Mouse (Mus musculus): Measurements from ENCODE around the gene Fbxl12. TPM values are rescaled to one million over a fixed set of nuclear protein-coding genes. Genes with fewer than 3 reads are reported as not detected.

The Fbxl12 gene
- polyA plus RNA-seq, 1 experiment from 2014 or later, result 18.9 TPM

DNA sequence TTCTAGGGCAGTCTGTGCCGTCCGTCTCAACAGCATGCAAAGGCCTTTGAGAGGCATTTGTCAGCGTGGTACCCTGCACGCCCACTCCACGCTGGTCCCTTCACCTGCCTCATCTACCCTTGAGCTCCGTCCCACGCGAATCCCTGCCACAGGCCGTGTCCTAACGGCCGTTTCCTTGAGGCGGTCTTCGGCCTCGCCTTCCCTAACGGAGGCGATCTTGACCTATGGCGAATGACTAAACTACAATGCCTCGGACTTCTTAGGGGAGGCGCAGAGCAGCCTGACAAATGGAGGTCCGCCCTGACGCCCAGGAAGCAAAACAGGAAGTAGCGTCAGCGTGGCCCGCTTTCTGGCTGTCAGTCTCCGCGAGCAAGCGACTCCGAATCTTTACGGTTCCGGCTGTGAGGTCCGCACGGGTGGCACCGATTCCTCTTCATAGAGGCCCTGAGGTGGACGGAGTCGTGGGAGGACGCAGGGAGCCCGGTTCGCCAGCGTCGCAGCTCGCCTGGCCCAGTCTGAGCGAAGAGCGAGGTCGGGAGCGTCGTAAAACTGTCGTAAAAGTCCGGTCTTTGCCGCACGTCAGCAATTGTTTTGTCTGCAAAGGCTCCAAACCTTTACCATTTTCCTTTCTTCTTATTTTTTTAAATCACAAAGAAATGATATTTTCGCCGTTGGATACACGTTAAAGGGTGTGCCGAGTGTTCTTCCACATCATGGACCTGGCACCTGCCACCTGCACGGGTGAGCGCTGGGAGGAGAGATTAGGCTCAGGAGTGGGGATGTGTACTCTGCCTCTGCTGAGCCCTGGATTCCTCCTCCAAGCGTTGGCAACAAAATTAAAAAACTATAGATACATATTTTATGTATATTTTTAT lies 37.2 kb downstream of the Fbxl12 start:
- under 1% methylated on average over 57 of the region's 57 CpGs for WGBS
- H3K4me3 ChIP-seq, result peak overlapping the region; percentile 80
- peaks cover 14% of the 10 kb centered on the region for H3K36me3 ChIP-seq (replicated peaks)
- H3K27me3 ChIP-seq (replicated peaks; ENCODE audit: low read depth, poor library complexity, severe bottlenecking), result no peaks in the 10 kb centered on the region
- peaks cover 5% of the 10 kb centered on the region; the same call in 1 of the 2 replicates for H3K9me3 ChIP-seq
- peak; percentile 89 for DNase-seq (ENCODE audit: low spot score)
- peak overlapping the region; percentile 98 for H3K27ac ChIP-seq (replicated peaks)
- peaks cover 12% of the 10 kb centered on the region; the same call in 1 of the 2 replicates for H3K4me1 ChIP-seq

DNA sequence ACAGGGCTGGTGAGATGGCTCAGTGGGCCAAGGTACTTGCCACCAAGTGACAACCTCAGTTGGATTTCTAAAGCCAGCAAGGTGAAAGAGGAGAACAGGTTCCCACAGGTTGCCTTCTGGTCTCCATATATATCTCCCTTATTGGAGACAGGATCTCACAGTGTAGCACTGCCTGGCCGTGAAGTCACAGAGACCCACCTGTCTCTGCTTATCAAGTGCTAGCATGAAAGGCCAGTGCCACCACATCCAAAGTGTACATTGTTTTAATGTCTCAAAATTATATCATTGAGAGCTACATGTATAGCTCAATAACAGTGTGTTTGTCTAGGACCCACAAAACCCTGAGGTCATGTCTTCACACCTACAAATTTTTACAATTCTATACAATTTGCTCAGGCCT lies 38.3 kb downstream of the Fbxl12 start:
- Histone ChIP-seq H3K27me3 (replicated peaks; ENCODE audit: low read depth, poor library complexity, severe bottlenecking) (no peaks in the 10 kb centered on the region), H3K27ac (replicated peaks) (no peak overlapping the region), H3K4me1 (peaks cover 12% of the 10 kb centered on the region; the same call in 1 of the 2 replicates), H3K4me3 (peak overlapping the region; percentile 80), H3K36me3 (replicated peaks) (peaks cover 19% of the 10 kb centered on the region), H3K9me3 (peaks cover 5% of the 10 kb centered on the region; the same call in 1 of the 2 replicates)
- WGBS, result 94% methylated on average over 1 of the region's 1 CpGs
- no peak for DNase-seq (ENCODE audit: low spot score)

DNA sequence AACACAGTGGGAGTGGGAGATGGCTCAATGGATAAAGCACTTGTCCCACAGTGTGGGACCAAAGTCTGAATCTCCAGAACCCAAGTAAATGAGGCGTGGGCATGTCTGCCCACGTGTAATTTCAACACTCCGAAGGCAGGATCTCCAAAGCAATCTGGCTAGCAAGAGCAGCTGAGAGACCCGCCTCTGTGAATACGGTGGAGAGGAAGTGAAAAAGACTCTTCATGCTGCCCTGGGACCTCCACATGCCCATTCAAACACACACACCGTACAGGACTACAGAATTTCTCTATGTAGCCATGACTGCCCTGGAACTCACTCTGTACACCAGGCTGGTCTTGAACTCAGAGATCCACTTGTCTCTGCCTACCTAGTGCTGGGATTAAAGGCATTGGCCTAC lies 43.3 kb downstream of the Fbxl12 start:
- Histone ChIP-seq H3K27me3 (replicated peaks; ENCODE audit: low read depth, poor library complexity, severe bottlenecking) (no peaks in the 10 kb centered on the region), H3K36me3 (replicated peaks) (peaks cover 17% of the 10 kb centered on the region)
- WGBS, result 80% methylated on average over 6 of the region's 6 CpGs

DNA sequence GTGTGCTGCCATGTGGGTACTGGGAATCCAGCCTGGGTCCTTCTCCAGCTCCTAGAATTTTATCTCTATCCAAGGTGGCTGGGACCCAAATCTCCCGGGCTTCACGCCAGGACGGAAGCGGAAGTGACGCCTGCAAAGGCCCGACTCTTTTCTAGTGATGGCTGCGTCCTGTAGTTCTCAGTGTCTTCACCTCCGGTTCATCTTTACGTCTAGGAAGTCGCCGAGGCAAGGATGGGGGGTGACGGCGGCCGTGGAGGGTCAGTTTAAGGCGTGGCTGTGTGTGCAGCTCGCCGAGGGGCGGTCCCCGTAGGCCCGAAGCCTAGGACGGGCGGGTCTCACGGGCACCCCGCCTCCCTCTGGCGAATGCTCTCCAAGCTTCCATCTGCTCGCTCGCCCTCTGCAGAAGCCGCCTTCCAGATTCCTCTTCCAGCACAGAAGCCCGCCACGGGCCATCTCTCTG lies 63.4 kb downstream of the Fbxl12 start, which contains the start of gene Zfp846:
TSS of gene Zfp846 (plus strand) at position 117 of the 460 bp plus-strand sequence.
- H3K4me3 ChIP-seq, result peak within 1 kb of the TSS; percentile 72
- H3K27ac ChIP-seq (replicated peaks), result peak within 1 kb of the TSS; percentile 92
- WGBS, result under 1% methylated on average over 30 of the region's 30 CpGs
- peaks cover 17% of the 10 kb centered on the region for H3K27me3 ChIP-seq (replicated peaks; ENCODE audit: low read depth, poor library complexity, severe bottlenecking)
- H3K9me3 ChIP-seq, result peaks cover 2% of the 10 kb centered on the region; the same call in 1 of the 2 replicates
- DNase-seq (ENCODE audit: low spot score), result peak; percentile 99
- H3K4me1 ChIP-seq, result peaks cover 6% of the 10 kb centered on the region; the same call in 1 of the 2 replicates
- H3K36me3 ChIP-seq (replicated peaks), result peaks cover 31% of the 10 kb centered on the region

More for the DNA sequence above, 43.3 kb downstream of the Fbxl12 start:
- Histone ChIP-seq H3K4me1 (no peaks in the 10 kb centered on the region), H3K27ac (replicated peaks) (no peak overlapping the region), H3K4me3 (no peak overlapping the region), H3K9me3 (no peaks in the 10 kb centered on the region)
- DNase-seq (ENCODE audit: low spot score), result no peak

DNA sequence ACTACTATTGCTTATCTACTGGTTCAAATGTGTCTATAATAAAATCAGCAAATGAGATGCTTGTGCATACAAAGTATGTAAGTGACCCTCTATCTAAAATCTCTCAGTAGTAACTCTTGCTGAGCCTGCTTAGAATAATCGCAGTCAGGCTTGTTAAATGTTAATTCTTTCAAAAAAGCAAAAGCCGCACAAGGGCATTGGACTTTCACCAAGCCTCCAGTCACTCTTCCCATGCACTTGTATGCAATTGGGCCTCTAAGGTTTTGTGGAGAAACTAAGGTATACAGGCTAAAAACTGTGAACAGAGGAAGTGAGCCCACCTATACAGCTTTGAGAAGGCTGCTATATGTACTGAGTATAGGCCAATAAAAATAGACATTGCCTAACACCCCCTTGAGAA lies 68.0 kb downstream of the Fbxl12 start:
- H3K4me3 ChIP-seq, result no peak overlapping the region
- H3K9me3 ChIP-seq, result 0 out of 2 replicates have a peak, but pooled peaks cover 3% of the 10 kb centered on the region
- H3K36me3 ChIP-seq (replicated peaks), result no peaks in the 10 kb centered on the region
- H3K27me3 ChIP-seq (replicated peaks; ENCODE audit: low read depth, poor library complexity, severe bottlenecking), result peaks cover 21% of the 10 kb centered on the region
- no peak for DNase-seq (ENCODE audit: low spot score)
- peaks cover 3% of the 10 kb centered on the region; the same call in 1 of the 2 replicates for H3K4me1 ChIP-seq
- WGBS, result 81% methylated on average over 2 of the region's 2 CpGs
- H3K27ac ChIP-seq (replicated peaks), result no peak overlapping the region

DNA sequence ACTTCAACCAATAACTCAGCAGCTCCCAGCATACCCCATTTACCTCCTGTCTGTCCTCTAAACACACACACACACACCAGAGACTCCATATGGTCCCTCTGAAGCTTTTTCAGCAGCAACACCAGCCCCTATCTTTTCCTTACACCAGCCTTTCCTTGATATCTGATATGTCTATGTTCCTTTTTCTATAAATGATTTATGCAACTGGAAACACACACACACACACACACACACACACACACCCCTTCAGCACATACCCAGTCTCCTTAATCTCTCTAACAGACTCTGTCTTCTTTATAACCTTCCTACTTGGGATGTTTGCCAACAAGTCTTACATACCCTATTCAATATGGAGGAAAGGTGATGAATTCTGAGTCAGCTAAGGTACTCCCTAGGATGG lies 73.5 kb downstream of the Fbxl12 start:
- Histone ChIP-seq H3K9me3 (0 out of 2 replicates have a peak, but pooled peaks cover 3% of the 10 kb centered on the region), H3K27ac (replicated peaks) (no peak overlapping the region), H3K36me3 (replicated peaks) (no peaks in the 10 kb centered on the region), H3K4me3 (no peak overlapping the region), H3K4me1 (no peaks in the 10 kb centered on the region), H3K27me3 (replicated peaks; ENCODE audit: low read depth, poor library complexity, severe bottlenecking) (0 out of 2 replicates have a peak, but pooled peaks cover 4% of the 10 kb centered on the region)
- no peak for DNase-seq (ENCODE audit: low spot score)

Other genes with a start within 250 kb of the Fbxl12 start
- 24.8 and 25.4 TPM in 2 replicates for gene Zfp26, start 184.6 kb downstream of the Fbxl12 start, polyA plus RNA-seq (2016; fragmentation: Nextera tagmentation; extraction: Ambion mirVana)
- gene Zfp426, start 152.0 kb downstream of the Fbxl12 start, polyA plus RNA-seq (2016; fragmentation: Nextera tagmentation; extraction: Ambion mirVana), result 22.1 and 22.2 TPM in 2 replicates
- 146 and 152 TPM in 2 replicates for gene Zfp266, start 123.3 kb downstream of the Fbxl12 start, polyA plus RNA-seq (2016; fragmentation: Nextera tagmentation; extraction: Ambion mirVana)
- 16.6 and 18.8 TPM in 2 replicates for gene Zfp846, start 63.5 kb downstream of the Fbxl12 start, polyA plus RNA-seq (2016; fragmentation: Nextera tagmentation; extraction: Ambion mirVana)
- gene Ubl5, start 1.9 kb downstream of the Fbxl12 start, polyA plus RNA-seq (2016; fragmentation: Nextera tagmentation; extraction: Ambion mirVana), result 356 and 365 TPM in 2 replicates
- gene Pin1, start 7.3 kb upstream of the Fbxl12 start, polyA plus RNA-seq (2016; fragmentation: Nextera tagmentation; extraction: Ambion mirVana), result 82.2 and 87.9 TPM in 2 replicates
- 13.1 and 20.1 TPM in 2 replicates for gene Olfm2, start 101.6 kb upstream of the Fbxl12 start, polyA plus RNA-seq (2016; fragmentation: Nextera tagmentation; extraction: Ambion mirVana)
- gene Col5a3, start 170.3 kb upstream of the Fbxl12 start, polyA plus RNA-seq (2016; fragmentation: Nextera tagmentation; extraction: Ambion mirVana), result 0.39 and 0.60 TPM in 2 replicates
- not detected in 2 replicates for gene Rdh8, start 173.7 kb upstream of the Fbxl12 start, polyA plus RNA-seq (2016; fragmentation: Nextera tagmentation; extraction: Ambion mirVana)
- gene A230050P20Rik, start 223.9 kb upstream of the Fbxl12 start, polyA plus RNA-seq (2016; fragmentation: Nextera tagmentation; extraction: Ambion mirVana), result 1.1 and 2.2 TPM in 2 replicates
- gene Angptl6, start 235.0 kb upstream of the Fbxl12 start, polyA plus RNA-seq (2016; fragmentation: Nextera tagmentation; extraction: Ambion mirVana), result 3.2 and 3.3 TPM in 2 replicates
- gene Ppan, start 243.4 kb upstream of the Fbxl12 start, polyA plus RNA-seq (2016; fragmentation: Nextera tagmentation; extraction: Ambion mirVana), result 99.2 and 100 TPM in 2 replicates